Mouse (Mus musculus) hindbrain, embryonic 16.5 days (tissue): ENCODE measurements around the gene Pigo. TPM values are rescaled to one million over a fixed set of nuclear protein-coding genes. Genes with fewer than 3 reads are reported as not detected.
A peak's percentile ranks its signal among the peaks of the same experiment; 100 is the strongest.

Experiments used
- ATAC-seq: fragments of 200-750 bp; cut with Nextera tagmentation; 2 replicates; pipeline ENCODE4 v1.8.0; 2017; ENCODE audit warnings: moderate TSS enrichment, moderate library complexity
- H3K27ac ChIP-seq: fragments of 300-500 bp; sonication (generic); 2 replicates; pipeline ENCODE4 v1.5.1; 2014; ENCODE audit warnings: low read depth, mild to moderate bottlenecking, control low read depth, low read length, moderate library complexity
- H3K27me3 ChIP-seq: fragments of 300-500 bp; sonication (generic); replicated peaks from 2 replicates; pipeline ENCODE4 v1.6.1; 2014; ENCODE audit warnings: low read length; ENCODE audit not compliant: control insufficient read depth, insufficient read depth
- H3K36me3 ChIP-seq: fragments of 300-500 bp; sonication (generic); 2 replicates; pipeline ENCODE4 v1.6.1; 2014; ENCODE audit warnings: mild to moderate bottlenecking, low read length, moderate library complexity, mixed read lengths; ENCODE audit not compliant: control insufficient read depth, insufficient read depth
- H3K4me1 ChIP-seq: fragments of 300-500 bp; sonication (generic); 2 replicates; pipeline ENCODE4 v1.6.1; 2014; ENCODE audit warnings: low read depth, low read length; ENCODE audit not compliant: control insufficient read depth, insufficient read depth
- H3K4me2 ChIP-seq: fragments of 300-500 bp; sonication (generic); 2 replicates; pipeline ENCODE4 v1.6.1; 2014; ENCODE audit warnings: mild to moderate bottlenecking, low read length, control low read depth, moderate library complexity
- H3K4me3 ChIP-seq: fragments of 300-500 bp; sonication (generic); 2 replicates; pipeline ENCODE4 v1.5.1; 2014; ENCODE audit warnings: mild to moderate bottlenecking, low read length, control low read depth, moderate library complexity
- H3K9ac ChIP-seq: fragments of 300-500 bp; sonication (generic); 2 replicates; pipeline ENCODE4 v1.6.1; 2014; ENCODE audit warnings: low read depth, mild to moderate bottlenecking, control low read depth, low read length, moderate library complexity
- H3K9me3 ChIP-seq: fragments of 300-500 bp; sonication (generic); 2 replicates; pipeline ENCODE4 v1.6.1; 2014; ENCODE audit warnings: mild to moderate bottlenecking, low read length, moderate library complexity; ENCODE audit not compliant: control insufficient read depth
- WGBS: fragments of 180-500 bp; shearing (Covaris S2); extraction: QIAGEN DNeasy Blood & Tissue Kit; methylation state at CpG from one replicate; pipeline ENCODE4 v1.1.7; 2014; 5-methylcytosine and 5-hydroxymethylcytosine counted together
- polyA plus RNA-seq: library from polyadenylated mRNA; unstranded; fragments of >200 nt; fragmentation: Nextera tagmentation; extraction: Ambion mirVana; gene quantifications from 2 replicates; pipeline ENCODE4 v1.2.1, GENCODE M21; 2015

Pigo gene
- polyA plus RNA-seq, 1 experiment from 2014 or later = 28.5 TPM

DNA sequence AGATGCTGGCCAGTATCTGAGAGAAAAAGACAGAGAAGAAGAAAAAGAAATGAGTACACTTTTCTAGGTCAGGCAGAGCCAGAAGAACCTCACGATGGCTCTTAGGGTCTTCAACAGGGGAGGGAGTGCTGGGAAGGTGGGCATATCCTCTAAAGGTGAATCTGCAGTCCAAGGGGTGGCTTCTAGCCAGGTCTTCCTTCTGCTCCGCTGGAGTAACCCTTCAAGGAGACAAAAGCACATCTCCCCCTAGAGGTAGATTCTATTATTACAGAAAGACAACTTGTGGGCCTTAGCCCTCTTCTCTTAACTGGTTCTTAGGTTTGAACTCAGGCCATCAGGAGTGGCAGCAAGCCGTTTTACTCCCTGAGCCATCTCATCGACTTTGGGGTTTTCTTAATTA, 27.0 kb upstream of the Pigo start:
- 12% methylated on average over 4 of the region's 4 CpGs for WGBS
- Histone ChIP-seq H3K27ac (no peak overlapping the region), H3K27me3 (no peaks in the 10 kb centered on the region), H3K4me2 (no peak overlapping the region), H3K9ac (no peak overlapping the region), H3K9me3 (no peaks in the 10 kb centered on the region), H3K4me3 (no peak overlapping the region), H3K36me3 (no peaks in the 10 kb centered on the region), H3K4me1 (no peaks in the 10 kb centered on the region)
- no peak for ATAC-seq

DNA sequence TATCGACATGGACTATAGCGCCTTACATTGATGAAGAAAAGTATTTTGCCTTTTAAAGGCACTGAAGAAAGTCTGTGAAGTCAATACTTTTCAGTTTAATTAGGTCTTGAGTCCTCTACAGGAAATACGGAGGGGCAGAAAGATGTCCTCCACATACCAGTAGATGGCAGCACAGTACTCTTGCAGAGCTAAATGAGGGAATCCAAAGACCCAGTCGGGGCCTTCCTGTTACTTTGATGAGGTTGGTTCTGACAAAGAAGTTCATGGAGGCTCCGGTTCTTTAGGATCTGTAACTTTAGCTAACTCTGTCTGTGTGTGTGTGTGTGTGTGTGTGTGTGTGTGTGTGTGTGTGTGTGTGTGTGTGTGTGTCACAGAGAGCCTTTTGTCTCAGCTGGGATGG, 21.6 kb upstream of the Pigo start:
- Histone ChIP-seq H3K36me3 (no peaks in the 10 kb centered on the region), H3K4me2 (0 out of 2 replicates have a peak overlapping the region, but pooled peaks have one; percentile 17), H3K27me3 (no peaks in the 10 kb centered on the region), H3K9ac (no peak overlapping the region), H3K4me3 (no peak overlapping the region), H3K27ac (no peak overlapping the region), H3K4me1 (peaks cover 22% of the 10 kb centered on the region), H3K9me3 (no peaks in the 10 kb centered on the region)
- ATAC-seq = no peak
- WGBS = 5% methylated on average over 5 of the region's 5 CpGs

DNA sequence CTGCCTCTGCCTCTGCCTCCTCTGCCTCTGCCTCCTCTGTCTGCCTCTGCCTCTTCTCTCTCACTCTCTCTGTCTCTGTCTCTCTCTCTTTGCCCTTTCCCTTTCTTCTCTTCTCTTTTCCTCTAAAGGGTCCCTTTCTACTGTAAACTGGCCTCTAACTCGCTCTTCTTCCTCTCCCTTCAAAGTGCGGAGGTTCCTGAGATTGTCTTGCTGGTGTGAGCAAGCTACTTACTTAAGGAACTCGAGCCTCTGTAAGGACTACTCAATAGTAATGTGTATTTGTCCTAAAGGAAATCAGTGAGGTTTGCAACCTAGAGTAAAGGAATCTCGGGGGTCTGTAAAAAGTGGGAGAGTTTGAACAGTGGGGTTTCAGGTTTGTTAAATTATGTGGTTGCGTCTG, 21.0 kb upstream of the Pigo start:
- H3K4me3 ChIP-seq = no peak overlapping the region
- peak overlapping the region; percentile 72 for H3K4me2 ChIP-seq
- H3K9ac ChIP-seq = no peak overlapping the region
- no peak overlapping the region for H3K27ac ChIP-seq
- H3K9me3 ChIP-seq = no peaks in the 10 kb centered on the region
- 60% methylated on average over 5 of the region's 5 CpGs for WGBS
- no peaks in the 10 kb centered on the region for H3K27me3 ChIP-seq
- peaks cover 22% of the 10 kb centered on the region for H3K4me1 ChIP-seq
- ATAC-seq = no peak
- no peaks in the 10 kb centered on the region for H3K36me3 ChIP-seq

DNA sequence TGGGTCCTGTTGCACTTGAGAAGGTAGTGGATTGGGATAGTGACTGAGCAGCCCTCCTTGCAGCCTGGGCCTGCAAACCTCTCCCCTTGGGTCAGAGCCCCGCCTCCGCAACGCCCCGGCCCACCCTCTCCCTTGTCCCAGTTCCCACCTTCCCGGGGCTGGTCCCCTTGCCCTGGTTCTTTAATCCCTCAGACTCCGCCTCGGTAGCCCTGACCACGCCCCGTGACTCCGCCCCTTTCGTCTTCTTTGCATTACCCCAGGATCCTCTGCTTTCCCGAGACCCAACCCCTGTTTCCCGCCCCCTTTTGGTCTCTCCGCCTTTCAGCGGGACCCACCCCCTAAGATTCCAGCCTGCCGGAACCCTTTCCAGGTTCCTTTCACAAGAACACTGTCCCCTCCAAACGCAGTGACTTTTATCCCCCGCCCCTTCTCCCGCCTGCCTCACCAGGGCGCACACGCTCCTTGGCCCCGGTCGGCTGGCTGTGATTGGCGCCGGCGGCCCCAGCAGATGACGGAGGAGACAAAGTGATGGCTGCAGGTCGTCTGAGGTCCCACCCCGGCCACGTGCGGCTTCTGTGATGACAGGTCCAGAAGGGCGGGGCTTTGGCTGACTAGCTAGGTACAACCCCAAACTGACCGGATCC, 20.2 kb upstream of the Pigo start, which contains the start of gene Fam214b:
Gene Fam214b (minus strand): TSS at position 562 of the 644 bp plus-strand sequence.
- Histone ChIP-seq H3K4me2 (peak within 1 kb of the TSS; percentile 72), H3K27me3 (no peaks in the 10 kb centered on the region), H3K9me3 (no peaks in the 10 kb centered on the region), H3K36me3 (no peaks in the 10 kb centered on the region), H3K4me1 (peaks cover 24% of the 10 kb centered on the region), H3K27ac (peak within 1 kb of the TSS; percentile 92), H3K4me3 (peak within 1 kb of the TSS; percentile 55), H3K9ac (peak within 1 kb of the TSS; percentile 63)
- peak; percentile 93 for ATAC-seq
- WGBS = under 1% methylated on average over 33 of the region's 33 CpGs

DNA sequence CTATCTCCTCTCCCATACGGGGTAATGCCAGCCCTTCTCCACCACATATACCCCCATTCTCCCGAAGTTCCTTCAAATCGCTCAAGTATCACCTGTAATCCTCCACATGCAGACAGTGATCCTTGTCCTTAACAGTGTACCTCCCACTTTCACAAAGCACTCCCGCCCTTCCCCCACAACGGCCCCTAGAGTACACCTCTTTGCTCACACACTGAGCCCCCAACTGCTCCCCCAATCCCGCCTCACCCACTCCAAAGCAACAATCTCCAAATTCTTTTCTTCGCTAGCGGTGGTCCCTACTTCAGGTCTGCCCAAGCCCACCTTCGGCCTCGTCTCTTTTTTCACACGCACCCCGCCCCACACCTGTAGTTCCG, 19.7 kb upstream of the Pigo start:
- H3K36me3 ChIP-seq = no peaks in the 10 kb centered on the region
- peak overlapping the region; percentile 92 for H3K27ac ChIP-seq
- no peaks in the 10 kb centered on the region for H3K27me3 ChIP-seq
- 2% methylated on average over 13 of the region's 13 CpGs for WGBS
- H3K4me3 ChIP-seq = peak overlapping the region; percentile 55
- H3K4me1 ChIP-seq = peaks cover 28% of the 10 kb centered on the region
- peak; percentile 3; the same call in 1 of the 2 replicates for ATAC-seq
- H3K4me2 ChIP-seq = peak overlapping the region; percentile 72
- H3K9me3 ChIP-seq = no peaks in the 10 kb centered on the region
- peak overlapping the region; percentile 63 for H3K9ac ChIP-seq

DNA sequence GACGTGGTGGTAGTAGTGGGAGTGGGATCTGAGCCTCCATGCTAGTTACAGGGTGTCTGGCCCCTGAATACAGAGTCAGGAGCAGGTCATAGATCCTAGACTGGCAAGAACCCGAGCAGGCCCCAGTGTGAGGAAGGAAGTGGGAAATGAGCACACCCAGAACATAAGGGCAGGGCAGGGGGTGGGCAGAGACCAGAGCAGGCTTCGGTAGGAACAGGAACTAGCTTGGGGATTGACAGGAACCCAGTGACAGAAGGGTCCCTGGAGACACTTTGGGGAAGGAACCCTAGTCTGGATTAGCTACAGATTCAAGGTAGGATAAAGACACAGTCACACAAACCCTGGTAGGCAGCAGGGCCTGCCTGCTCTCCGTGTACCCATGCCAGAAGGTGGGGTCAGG, 19.1 kb upstream of the Pigo start:
- H3K27ac ChIP-seq = peak overlapping the region; percentile 92
- ATAC-seq = no peak
- H3K36me3 ChIP-seq = no peaks in the 10 kb centered on the region
- peak overlapping the region; percentile 63 for H3K9ac ChIP-seq
- no peaks in the 10 kb centered on the region for H3K27me3 ChIP-seq
- no peaks in the 10 kb centered on the region for H3K9me3 ChIP-seq
- H3K4me1 ChIP-seq = peaks cover 28% of the 10 kb centered on the region
- peak overlapping the region; percentile 55 for H3K4me3 ChIP-seq
- WGBS = 0% methylated on average over 4 of the region's 4 CpGs
- H3K4me2 ChIP-seq = peak overlapping the region; percentile 72

DNA sequence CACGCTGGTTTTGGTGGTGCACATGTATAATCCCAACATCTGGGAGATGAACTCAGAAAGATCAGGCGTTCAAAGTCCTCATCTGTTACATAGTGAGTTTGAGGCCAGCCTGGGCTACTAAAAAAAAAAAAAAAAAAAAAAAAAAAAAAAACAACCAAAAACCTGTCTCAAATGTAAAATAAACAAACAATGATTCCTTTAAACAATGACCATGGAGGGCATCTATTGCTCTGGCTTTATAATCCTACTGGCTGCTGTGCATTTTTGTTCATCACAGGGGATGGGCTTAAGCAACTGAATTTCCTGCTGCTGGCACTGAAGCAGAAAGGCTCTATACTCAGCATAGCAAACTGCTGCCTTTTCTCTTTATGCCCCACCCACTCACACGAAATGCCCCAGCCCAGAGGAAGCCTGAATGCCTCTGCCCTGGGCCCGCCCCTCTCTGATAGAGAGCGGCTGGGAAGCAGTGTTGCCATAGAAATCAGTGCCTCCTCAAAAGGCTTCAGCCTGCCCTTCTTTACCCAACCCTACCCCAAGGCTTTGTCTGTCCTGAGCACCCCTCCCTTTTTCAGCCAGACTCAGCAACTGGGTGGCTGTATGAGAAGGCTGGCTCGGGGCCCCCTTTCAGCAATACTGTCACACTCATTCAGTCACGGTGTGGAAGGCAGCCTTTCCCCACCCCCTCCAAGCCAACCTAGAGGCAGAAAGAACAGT, 18.2 kb upstream of the Pigo start:
- H3K4me3 ChIP-seq = peak overlapping the region; percentile 55; the same call in 1 of the 2 replicates
- peak overlapping the region; percentile 72 for H3K4me2 ChIP-seq
- peak overlapping the region; percentile 63 for H3K9ac ChIP-seq
- H3K4me1 ChIP-seq = peaks cover 35% of the 10 kb centered on the region
- ATAC-seq = peak; percentile 65
- H3K36me3 ChIP-seq = no peaks in the 10 kb centered on the region
- H3K27ac ChIP-seq = peak overlapping the region; percentile 92
- H3K27me3 ChIP-seq = no peaks in the 10 kb centered on the region
- no peaks in the 10 kb centered on the region for H3K9me3 ChIP-seq
- WGBS = 7% methylated on average over 7 of the region's 7 CpGs

DNA sequence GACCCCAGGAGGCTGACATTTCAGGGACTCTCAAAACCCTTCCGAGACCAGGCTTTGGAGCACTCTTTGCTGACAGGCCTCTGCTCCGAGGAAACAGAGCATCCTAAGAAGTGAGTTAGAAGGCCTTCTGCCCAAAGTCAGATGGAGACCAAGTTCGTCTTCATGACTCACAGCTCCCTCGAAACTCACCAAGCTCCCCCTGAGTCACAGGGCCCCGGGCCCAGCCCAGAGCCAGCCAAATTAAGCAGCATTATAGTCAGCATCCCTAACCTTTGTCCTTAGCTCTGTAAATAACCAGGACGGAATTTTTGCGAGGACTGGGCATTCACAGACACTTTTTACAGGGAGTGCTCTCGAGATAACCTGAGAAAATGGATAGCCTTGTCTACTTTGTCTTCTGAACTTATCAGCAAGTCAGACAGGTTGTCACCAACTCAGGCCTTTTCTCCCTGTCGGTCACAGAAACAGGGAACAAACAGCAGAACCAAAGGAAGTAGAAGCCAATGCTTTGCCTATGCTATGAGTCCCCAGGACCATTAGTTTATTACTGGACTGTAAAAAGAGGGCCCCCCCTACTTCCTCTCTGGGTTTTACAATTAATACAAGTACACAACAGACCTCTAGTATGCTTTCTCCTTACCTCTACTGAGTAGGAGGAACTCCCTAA, 15.4 kb upstream of the Pigo start:
- WGBS = 66% methylated on average over 9 of the region's 9 CpGs
- H3K9me3 ChIP-seq = no peaks in the 10 kb centered on the region
- H3K9ac ChIP-seq = 0 out of 2 replicates have a peak overlapping the region, but pooled peaks have one; percentile 22
- H3K36me3 ChIP-seq = peaks cover 5% of the 10 kb centered on the region
- H3K27me3 ChIP-seq = no peaks in the 10 kb centered on the region
- peak overlapping the region; percentile 27 for H3K4me2 ChIP-seq
- H3K4me1 ChIP-seq = peaks cover 45% of the 10 kb centered on the region
- no peak overlapping the region for H3K27ac ChIP-seq
- no peak overlapping the region for H3K4me3 ChIP-seq
- no peak for ATAC-seq

DNA sequence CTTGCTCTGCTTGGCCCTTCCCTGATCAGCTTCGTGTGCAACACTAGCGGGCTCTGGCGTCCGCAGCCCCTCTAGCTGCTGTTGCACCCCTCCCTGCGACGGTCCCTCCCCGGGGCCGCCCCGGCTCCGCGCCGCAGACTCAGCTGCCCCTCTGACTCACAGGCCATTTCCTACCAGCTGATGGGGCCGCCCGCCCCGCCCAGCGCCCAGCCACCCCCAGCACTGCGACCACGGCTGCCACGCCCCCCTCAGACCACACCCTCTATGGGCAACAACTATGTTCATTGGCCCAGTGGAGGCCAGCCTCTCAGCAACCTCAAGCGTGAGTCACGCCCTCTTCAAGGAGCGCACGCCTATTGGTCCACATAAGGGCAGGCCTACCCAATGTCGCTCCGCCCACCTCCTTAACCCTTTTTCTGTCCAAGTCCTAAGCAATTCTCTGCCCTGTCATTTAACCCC, 14.5 kb upstream of the Pigo start:
- H3K9ac ChIP-seq = peak overlapping the region; percentile 83
- peak; percentile 96 for ATAC-seq
- no peaks in the 10 kb centered on the region for H3K9me3 ChIP-seq
- H3K4me1 ChIP-seq = peaks cover 44% of the 10 kb centered on the region
- WGBS = under 1% methylated on average over 25 of the region's 25 CpGs
- H3K4me3 ChIP-seq = peak overlapping the region; percentile 79
- H3K36me3 ChIP-seq = peaks cover 12% of the 10 kb centered on the region
- peak overlapping the region; percentile 76 for H3K4me2 ChIP-seq
- no peaks in the 10 kb centered on the region for H3K27me3 ChIP-seq
- peak overlapping the region; percentile 78 for H3K27ac ChIP-seq
